Mouse (Mus musculus): ENCODE data around the gene Stc2.

Gene Stc2

GRCm38 (mm10) chr11:31365981-31366380 is 3.9 kb downstream of the Stc2 start:
- DNase-seq = no peak

- no peak for DNase-seq
Measured at GRCm38 (mm10) chr11:31365280-31365679, 4.6 kb downstream of the Stc2 start.

- no peak for DNase-seq
Measured at GRCm38 (mm10) chr11:31362856-31363255, 7.0 kb downstream of the Stc2 start.

- DNase-seq = no peak
Measured at GRCm38 (mm10) chr11:31362330-31362729, 7.5 kb downstream of the Stc2 start.

GRCm38 (mm10) chr11:31361047-31361446 is 8.8 kb downstream of the Stc2 start:
- DNase-seq = no peak

GRCm38 (mm10) chr11:31359283-31359902 is 10.5 kb downstream of the Stc2 start:
- no peak for DNase-seq

GRCm38 (mm10) chr11:31358453-31358852 is 11.4 kb downstream of the Stc2 start:
- no peak for DNase-seq

GRCm38 (mm10) chr11:31356866-31357265 is 13.0 kb downstream of the Stc2 start:
- no peak for DNase-seq

GRCm38 (mm10) chr11:31355737-31356136 is 14.1 kb downstream of the Stc2 start:
- no peak for DNase-seq

- no peak for DNase-seq
Measured at GRCm38 (mm10) chr11:31354514-31354913, 15.4 kb downstream of the Stc2 start.
